Mouse (Mus musculus): ENCODE results near the gene Olfr1193.
"Not testable (repeated sequence)": the region's sequence is repeated elsewhere in the genome, so short reads cannot be mapped to it uniquely, and the experiment has no call there.

Gene Olfr1193

DNA sequence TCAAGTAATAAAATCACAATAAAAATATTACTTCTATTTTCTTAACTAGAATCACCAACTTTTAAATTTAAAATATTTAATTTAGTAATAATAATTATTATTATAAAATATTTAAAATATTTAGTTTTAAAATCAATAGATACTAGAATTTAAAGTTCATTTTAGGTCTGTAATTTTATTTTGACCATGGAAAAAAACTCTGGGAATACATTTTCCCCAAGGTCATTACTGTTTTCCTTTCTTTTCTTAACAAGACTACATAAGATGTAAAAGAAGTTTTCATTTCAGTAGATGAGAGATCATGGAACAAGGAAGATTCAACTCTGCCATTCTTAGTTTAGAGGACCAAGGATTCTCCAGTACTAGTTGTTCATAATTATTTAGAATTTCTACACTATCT, at the start of gene Olfr1193:
Gene Olfr1193 (plus strand): TSS at position 301 of the 400 bp plus-strand sequence.
- in situ Hi-C loops (cut with MboI) = not testable (repeated sequence)

DNA sequence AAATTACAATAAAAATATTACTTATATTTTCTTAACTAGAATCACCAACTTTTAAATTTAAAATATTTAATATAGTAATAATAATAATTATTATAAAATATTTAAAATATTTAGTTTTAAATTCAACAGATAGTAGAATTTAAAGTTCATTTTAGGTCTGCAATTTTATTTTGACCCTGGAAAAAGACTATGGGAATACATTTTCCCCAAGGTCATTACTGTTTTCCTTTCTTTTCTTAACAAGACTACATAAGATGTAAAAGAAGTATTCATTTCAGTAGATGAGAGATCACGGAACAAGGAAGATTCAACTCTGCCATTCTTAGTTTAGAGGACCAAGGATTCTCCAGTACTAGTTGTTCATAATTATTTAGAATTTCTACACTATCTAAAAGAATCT, 35.2 kb upstream of the Olfr1193 start, which contains the start of gene Olfr1191-ps1:
Gene Olfr1191-ps1 (plus strand): TSS at position 301 of the 400 bp plus-strand sequence.
- in situ Hi-C loops (cut with MboI) = not testable (repeated sequence)

DNA sequence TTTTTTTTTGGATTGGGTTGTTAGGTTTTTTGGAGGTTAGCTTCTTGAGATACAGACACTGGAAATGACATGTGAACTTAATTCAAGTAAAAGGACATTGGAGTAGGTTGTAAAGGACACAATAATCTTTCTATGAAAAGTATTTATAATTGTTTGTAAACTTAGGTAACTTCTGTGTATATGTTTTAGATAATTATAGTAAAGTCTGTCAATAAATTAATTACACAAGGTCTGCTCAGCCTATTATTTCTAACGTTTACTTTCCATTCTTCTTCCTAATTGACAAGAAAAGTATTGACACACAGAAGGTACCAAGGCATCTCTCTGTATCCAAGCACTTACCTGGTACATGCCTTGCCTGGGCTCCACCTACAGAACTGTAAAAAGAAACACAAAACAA, 27.2 kb upstream of the Olfr1193 start, which contains the start of gene Olfr1192-ps1:
Gene Olfr1192-ps1 (plus strand): TSS at position 301 of the 400 bp plus-strand sequence.
- in situ Hi-C loops (cut with MboI) = no loop called here

DNA sequence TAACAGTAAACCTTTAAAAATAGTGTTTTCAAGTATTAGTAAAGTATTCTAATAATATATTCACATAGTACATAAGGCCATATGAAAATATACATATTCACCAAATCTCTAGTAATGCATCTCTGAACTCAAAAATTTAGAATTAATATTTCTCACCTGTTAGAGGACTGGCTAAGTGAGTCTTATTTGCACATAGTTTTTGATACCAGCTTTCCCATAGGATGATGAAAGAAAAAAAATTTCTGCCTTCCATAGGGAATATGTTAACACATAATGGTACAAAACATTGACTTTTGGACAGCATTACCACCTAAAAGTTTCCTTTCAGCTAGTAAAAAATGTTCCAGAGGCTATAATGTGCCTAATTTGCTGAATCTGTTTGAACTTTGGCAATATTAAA, 13.7 kb downstream of the Olfr1193 start, which contains the start of gene Olfr1195:
Gene Olfr1195 (minus strand): TSS at position 101 of the 400 bp plus-strand sequence.
- in situ Hi-C loops (cut with MboI) = no loop called here

DNA sequence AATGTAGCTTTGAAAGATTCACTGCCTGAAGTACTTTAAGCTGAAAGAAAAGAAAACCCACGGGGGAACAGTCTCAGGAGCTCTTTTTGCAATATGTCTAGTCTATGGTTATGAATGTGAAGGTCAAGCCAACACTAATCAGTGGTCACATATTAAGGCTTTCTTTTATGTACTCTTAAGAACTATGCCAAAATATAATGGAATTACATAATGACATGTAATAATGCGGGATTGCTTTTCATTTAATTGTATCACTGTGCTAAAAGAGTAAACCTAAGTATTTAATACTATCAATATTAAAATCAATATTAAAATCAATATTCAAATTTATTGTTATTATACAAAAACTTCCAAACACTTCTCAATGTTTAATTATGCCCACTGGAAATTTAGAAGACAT, 29.1 kb downstream of the Olfr1193 start, which contains the start of gene Olfr1196:
Gene Olfr1196 (minus strand): TSS at position 101 of the 400 bp plus-strand sequence.
- in situ Hi-C loops (cut with MboI) = no loop called here

Data from mature B cell (primary cell).